Mouse (Mus musculus) thymus, postnatal 4 days (tissue): ENCODE data around the gene Farsb.
A peak's percentile ranks its signal among the peaks of the same experiment; 100 is the strongest.
"Not testable (repeated sequence)": the region's sequence is repeated elsewhere in the genome, so short reads cannot be mapped to it uniquely, and the experiment has no call there.

ENCODE experiments used
- DNase-seq: peaks from one replicate; pipeline ENCODE4 v3.0.0; 2021

The Farsb gene

DNA sequence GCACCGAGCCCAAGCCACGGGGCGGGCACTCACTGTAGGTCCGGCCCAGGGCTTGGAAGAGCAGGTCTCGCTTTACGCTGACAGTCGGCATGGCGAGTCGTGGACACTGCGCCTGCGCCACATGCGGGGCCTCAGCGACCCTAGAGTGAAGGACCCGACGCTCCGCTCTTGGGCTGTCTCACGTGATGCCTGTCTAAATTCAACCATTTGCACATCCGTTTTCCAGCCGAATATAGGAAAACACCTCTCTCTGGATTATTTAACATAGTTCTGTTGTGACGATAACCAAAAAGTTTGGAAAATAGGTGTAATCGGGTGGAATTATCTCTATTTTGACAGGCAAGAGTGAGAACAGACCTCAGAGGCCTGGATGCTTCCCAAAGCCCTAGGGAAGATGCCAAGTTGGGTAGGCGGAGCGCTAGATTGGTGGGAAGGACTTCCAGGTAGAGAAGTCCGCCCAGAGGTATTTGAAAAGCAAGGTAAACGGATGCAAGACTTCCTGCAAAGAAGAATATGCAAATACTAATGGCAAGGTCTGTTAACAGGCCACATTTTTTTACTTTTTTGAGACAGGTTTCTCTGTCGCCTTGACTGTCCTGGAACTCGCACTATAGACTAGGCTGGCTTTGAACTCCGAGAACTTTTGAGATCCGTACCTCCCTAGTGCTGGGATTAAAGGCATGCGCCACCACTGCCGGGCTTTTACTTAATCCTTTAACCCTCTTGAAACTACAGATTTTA lies at the start of gene Farsb:
Gene Farsb, minus strand, starts transcription at position 146 of the 741 bp plus-strand sequence.
- DNase-seq: peak; percentile 90

GRCm38 (mm10) chr1:78538396-78538795 lies 49.7 kb upstream of the Farsb start:
- DNase-seq: no peak

- peak; percentile 80 for DNase-seq
Measured at GRCm38 (mm10) chr1:78537494-78538010, 48.9 kb upstream of the Farsb start.

DNA sequence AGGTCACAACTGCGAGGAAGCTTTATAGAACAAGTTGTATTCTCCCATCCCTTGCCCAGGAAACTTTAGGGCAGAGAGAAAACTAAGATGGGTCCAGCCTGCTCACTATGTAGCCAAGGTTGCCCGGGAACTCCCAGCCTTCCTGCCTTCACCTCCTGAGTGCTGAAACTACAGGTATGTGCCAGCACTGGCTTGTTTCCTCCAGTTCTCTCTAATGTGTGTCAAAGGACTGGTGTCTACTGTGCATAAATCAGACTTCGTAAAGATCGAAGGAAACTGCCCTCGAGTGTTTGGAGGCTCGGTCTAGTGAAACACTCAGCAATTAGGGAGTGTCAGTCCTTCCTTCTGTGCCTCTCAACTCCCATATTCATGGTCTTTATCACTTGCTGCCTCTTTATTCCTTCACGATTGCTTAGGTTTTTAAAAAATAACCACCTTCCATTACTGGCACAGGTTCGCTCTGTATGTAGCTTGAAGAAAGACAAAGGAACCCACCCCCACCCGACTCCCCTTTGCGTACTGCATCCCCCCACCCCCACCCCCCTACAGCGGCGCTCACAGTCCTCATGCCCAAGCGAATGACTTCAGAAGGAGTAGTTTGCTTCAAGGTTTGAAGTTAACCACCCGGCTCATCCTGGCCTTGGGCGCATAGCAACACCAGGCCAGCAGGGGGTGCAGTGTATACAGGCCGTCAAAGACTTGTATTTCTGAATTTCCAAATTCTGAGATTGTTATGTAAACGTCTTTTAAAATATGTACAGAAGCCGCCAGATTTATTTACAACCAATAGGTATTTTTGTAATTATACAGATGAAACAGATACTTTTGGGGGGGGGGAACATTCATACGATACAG lies 47.8 kb upstream of the Farsb start:
- DNase-seq: peak; percentile 93

DNA sequence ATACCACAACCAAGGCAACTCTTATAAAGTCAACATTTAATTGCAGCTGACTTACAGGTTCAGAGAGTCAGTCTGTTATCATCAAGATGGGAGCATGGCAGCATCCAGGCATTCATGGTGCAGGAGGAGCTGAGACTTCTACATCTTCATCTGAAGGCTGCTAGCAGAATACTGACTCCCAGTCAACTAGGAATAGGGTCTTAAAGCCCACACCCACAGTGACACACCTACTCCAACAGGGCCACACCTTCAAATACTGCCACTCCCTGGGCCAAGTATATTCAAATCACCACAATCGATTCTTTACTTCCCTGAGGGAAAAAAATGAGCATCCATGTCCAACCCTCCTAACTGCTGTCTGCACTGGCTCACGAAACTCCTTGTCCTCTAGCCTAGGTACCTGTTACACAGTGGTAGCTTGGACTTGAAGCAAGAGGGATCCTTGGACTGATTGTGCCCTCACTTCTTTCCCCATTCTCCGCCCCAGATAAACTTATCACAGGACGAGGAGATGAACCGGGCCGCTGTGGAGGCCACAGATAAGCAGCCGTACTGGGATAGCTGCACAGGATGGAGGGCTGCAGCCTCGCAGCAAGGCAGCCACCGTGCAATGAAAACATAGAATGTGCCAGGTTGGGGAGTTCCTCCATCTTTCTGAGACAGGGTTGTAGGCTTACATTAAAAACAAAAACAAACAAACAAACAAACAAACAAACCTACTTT lies 45.9 kb upstream of the Farsb start:
- DNase-seq: no peak

DNA sequence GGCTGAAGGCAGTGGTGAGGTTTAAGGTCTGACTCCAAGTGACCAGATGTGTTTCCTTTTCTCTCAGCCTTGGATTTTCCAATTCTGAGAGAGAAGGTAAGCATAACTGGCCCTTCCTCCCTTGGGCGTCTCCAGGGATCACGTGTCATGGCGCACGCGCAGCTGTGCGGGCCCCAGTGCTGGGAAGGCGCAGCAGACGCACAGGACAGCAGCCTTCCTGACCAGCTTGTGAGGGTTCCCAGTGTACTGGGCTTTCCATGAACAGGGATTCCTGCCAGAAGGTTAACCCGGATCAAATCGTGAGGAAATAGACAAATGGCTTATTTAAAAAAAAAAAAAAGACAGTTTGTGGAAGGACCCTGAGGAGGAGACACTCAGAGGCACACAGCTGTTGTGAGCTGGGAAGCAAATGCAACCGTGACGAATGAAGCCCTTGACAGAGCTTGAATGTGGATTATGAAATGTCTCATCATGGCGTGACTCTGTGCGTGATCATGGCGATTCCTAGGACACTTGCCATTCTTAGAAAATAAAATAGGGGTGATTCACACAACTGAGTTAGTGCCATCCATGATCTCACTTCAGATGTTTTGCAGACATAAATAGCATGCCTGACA lies 43.6 kb upstream of the Farsb start:
- DNase-seq: no peak

DNA sequence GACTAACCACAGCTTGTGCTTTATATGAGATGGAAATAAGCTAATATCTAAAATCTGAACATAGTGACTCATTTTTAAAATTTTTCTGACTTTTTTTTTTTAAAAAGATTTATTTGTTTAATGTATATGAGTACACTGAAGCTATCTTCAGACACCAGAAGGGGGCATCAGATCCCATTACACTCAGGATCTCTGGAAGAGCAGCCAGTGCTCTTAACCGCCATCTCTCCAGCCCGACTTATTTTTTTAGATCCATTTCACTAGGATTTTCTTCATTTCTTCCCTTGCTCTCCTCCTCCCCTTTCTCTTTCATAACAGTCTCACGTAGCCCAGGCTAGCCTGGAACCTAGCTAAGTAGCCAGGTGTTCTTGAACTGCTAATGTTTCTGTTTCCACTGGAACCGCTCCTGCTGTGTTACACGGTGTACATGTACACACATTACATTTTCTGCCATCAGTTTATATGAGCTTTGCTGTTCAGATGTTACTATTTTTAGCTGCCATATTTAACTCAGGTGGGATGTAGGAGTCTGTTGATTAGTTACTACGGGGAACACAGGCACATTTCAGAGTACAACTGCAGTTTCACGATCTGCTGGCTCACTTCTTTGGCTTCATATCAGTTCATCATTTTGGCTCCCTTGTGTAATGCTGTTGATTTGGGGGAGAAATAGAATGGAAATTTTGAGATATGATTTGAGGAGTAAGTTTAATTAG lies 42.0 kb upstream of the Farsb start:
- DNase-seq: no peak

GRCm38 (mm10) chr1:78529011-78529410 lies 40.3 kb upstream of the Farsb start:
- DNase-seq: no peak

DNA sequence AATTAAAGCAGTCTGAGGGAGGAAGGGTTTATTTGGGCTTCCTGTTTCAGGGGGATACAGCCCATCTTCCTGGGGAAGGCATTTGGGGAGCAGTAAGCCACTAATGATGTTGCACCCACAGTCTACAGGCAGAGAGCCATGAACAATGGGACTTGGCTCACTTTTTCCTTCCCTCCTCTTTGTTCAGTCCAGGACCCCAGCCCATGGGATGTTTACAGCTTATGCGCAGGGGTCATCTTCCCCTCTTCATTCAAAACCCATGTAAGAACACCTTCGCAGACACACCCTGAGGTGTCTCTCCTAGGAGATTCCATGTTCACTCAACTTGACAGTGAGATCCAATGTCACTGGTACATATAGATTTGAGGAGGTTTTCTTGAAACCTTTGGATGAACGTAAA lies 39.7 kb upstream of the Farsb start:
- DNase-seq: no peak

- DNase-seq: peak; percentile 84
Measured at GRCm38 (mm10) chr1:78525189-78525886, 36.6 kb upstream of the Farsb start.

DNA sequence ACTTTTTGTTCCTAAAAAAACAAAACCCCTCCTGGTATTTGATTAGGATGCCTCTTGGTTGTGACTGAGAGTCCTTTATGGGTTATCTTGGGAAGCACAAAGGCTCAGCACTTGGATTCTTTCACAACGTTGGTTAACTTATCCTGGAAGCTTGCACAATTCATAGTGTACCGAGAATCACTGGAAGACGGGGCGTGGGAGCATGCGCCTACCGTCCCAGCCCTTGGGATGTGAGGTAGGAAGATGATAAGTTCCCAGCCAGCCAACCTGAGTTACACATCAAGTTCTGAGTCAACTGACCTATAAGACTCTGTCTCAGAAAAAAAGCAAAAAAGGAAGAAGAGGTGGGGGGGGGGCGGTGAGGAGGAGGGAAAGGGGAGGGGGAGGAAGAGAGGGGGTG lies 30.2 kb upstream of the Farsb start:
- no peak for DNase-seq

GRCm38 (mm10) chr1:78512756-78513155 lies 24.1 kb upstream of the Farsb start:
- no peak for DNase-seq

DNA sequence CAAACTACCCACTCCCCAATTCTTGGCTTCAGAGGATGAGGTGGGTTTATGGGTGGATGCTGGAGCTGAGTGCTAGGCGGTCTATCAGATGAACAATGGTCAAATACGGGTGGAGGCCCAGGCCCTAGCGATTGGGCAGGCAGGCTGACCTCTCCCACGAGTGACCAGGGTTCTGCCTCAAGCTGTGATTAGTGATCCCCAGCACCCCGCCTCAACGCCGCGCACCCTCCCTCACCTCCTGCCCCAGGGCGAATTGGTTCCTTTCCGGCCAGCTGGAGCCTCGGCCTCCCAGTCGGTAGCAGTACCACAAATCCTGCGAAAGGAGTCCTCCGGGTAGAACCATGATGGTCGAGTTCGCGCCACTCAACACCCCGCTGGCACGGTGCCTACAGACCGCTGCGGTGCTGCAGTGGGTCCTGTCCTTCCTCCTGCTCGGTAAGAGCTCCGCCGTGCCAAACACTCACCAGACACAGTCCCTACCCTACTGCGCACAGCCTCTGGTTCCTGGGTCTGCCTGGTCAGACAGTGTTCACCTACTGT lies 23.0 kb upstream of the Farsb start, which contains the start of gene BC035947:
Gene BC035947, minus strand, starts transcription at position 538 of the 540 bp plus-strand sequence.
- peak; percentile 13 for DNase-seq

GRCm38 (mm10) chr1:78510862-78511261 lies 22.2 kb upstream of the Farsb start, which contains the start of gene Mogat1:
Gene Mogat1 (plus strand): TSS chr1:78510991.
- DNase-seq: no peak

GRCm38 (mm10) chr1:78507137-78507536 lies 18.4 kb upstream of the Farsb start:
- no peak for DNase-seq

- DNase-seq: no peak
Measured at GRCm38 (mm10) chr1:78502527-78502926, 13.8 kb upstream of the Farsb start.

DNA sequence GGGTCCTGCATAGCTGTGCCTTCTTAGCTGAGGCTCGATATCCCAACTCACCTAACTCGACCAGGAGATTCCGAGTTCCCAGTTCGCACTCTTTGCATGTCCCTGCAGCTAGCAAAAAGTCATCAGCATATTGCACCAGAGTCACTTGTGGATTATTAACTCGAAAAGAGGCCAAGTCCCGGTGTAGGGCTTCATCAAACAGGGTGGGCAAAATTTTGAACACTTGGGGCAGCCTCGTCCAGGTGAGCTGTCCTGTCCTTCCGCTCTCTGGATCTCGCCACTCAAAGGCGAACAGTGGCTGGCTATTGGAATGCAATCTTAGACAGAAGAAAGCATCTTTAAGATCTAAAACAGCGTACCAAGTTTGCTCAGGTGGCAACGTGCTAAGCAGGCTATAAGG lies 13.2 kb upstream of the Farsb start:
- DNase-seq: not testable (repeated sequence)

DNA sequence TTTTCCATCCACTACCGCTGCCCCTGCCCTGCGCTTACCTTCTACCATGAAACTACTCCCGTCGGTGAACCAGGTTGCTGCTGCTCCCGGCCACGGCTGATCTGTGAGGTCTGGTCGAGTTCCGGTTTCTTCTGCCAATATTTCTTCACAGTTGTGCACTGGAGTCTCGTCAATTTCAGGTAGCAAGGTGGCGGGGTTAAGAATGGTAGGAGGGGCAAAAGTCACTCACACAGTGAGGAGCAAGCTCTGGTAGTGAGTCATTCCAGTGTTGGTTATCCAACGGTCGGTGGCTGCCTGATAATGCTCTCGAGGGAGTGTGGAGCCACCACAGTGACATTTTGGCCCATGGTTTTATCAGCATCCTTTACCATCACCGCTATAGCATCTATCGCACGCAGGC lies 12.3 kb upstream of the Farsb start:
- DNase-seq: no peak

DNA sequence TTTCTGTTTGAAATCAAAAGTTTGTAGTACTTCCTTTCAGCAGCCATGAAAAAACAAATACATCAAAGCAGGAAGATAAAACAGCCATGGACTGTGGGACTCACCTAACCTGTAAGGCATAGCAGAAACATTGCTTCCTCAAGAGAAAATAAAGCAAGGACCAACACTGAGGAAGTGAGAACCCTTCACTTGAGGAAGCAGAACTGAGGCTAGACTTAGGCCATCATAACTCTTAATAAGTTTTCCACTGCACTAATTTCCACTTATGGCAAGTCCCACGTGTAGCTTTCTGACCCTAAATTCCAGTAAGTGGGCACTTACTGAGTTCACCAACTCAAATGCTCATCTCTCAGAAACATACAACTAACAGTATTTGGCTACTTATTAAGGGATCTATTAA lies 1.4 kb upstream of the Farsb start:
- no peak for DNase-seq

- no peak for DNase-seq
Measured at GRCm38 (mm10) chr1:78488427-78488751, 308 bp downstream of the Farsb start.

GRCm38 (mm10) chr1:78484361-78484760 lies 4.3 kb downstream of the Farsb start:
- no peak for DNase-seq
